Mouse (Mus musculus): ENCODE results near the gene Gm49387.

- no peak for TF ChIP-seq POLR2A (IDR thresholded peaks at IDR 0.05; ENCODE audit: borderline replicate concordance, low read depth, low read length)
- no peak for TF ChIP-seq CTCF (IDR thresholded peaks at IDR 0.05; ENCODE audit: low read depth, low read length)
These were observed 3.6 kb upstream of the Gm49387 start for GRCm38 (mm10) chr14:31644183-31644830.
